Mouse (Mus musculus): ENCODE data around the gene Creb3l4.

- TF ChIP-seq CTCF (IDR thresholded peaks at IDR 0.05; ENCODE audit: low read depth) (no peak), EP300 (IDR thresholded peaks at IDR 0.05; ENCODE audit: low read depth) (no peak)
Measured at GRCm38 (mm10) chr3:90279216-90279615, 35.9 kb upstream of the Creb3l4 start.

Data from liver, embryonic 14.5 days (tissue).